Mouse (Mus musculus): ENCODE measurements at regions not wholly inside any gene's neighbourhood (a gene's known extent, or its start where the extent isn't known, plus 50 kb on each side); places are given as distances from the start of the nearest gene placed in this dataset.

GRCm38 (mm10) chr4:89395336-89395735, 84.5 kb upstream of the Cdkn2b start:
- TF ChIP-seq FOSL1 (IDR thresholded peaks at IDR 0.05; ENCODE audit: insufficient read depth, low read length, poor library complexity, severe bottlenecking) (no peak), CTCF (IDR thresholded peaks at IDR 0.05; ENCODE audit: control insufficient read depth, insufficient read depth, insufficient read length) (no peak), MAX (IDR thresholded peaks at IDR 0.05) (no peak)

Data from C2C12 (cell line).